Mouse (Mus musculus) left cerebral cortex, postnatal 10 days (tissue): ENCODE measurements around the gene Sec16a. TPM values are rescaled to one million over a fixed set of nuclear protein-coding genes. Genes with fewer than 3 reads are reported as not detected.
"Not testable (repeated sequence)": the region's sequence is repeated elsewhere in the genome, so short reads cannot be mapped to it uniquely, and the experiment has no call there.

Experiments
- DNase-seq, 2 experiments: peaks; one replicate each; pipeline ENCODE4 v3.0.0; 2021 to 2022; ENCODE audit warnings: low spot score in 2 of 2, mixed read lengths in 1 of 2; ENCODE audit errors: extremely low spot score in 1 of 2
- intact Hi-C: fragments of 180-260 bp; cut with DNase I; formaldehyde crosslinking; loops from one replicate; pipeline ENCODE4 v1.15.1; 2025
- total RNA-seq, 2 experiments: library from RNA; stranded (reverse); gene quantifications; 2 replicates each; pipeline ENCODE4 v1.2.3; 2021

Sec16a gene
- total RNA-seq, 2 experiments from 2014 or later = 43.6 to 46.3 TPM

GRCm38 (mm10) chr2:26408515-26409356 is 36.3 kb downstream of the Sec16a start, which contains the start of gene Inpp5e:
Gene Inpp5e (minus strand): TSS chr2:26409203.
- DNase-seq = peak; percentile 93 to 96
- intact Hi-C loops = no loop called here

GRCm38 (mm10) chr2:26403306-26403705 is 41.7 kb downstream of the Sec16a start:
- intact Hi-C loops = no loop called here
- DNase-seq = peak in 1 of 2 experiments; percentile 18

DNA sequence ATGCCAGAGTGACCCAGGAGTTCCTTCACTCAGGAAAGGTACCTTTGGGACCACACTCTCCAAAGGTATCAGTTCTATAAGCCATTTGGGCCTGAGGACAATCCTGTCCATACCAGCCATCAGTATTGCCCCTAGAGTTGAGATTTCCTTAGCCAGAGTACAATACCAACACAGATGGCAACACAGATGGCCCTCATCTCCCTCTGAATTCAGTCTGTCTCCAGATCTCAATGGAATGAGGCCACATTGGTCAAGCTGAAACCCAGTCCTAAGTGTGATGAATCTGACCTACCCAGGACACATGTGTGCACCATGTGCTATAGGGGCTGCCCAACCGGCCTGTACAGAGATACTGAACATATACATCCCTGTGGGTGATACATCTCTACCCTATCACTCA is 42.8 kb downstream of the Sec16a start:
- intact Hi-C loops = no loop called here
- DNase-seq = peak in 1 of 2 experiments; percentile 6

DNA sequence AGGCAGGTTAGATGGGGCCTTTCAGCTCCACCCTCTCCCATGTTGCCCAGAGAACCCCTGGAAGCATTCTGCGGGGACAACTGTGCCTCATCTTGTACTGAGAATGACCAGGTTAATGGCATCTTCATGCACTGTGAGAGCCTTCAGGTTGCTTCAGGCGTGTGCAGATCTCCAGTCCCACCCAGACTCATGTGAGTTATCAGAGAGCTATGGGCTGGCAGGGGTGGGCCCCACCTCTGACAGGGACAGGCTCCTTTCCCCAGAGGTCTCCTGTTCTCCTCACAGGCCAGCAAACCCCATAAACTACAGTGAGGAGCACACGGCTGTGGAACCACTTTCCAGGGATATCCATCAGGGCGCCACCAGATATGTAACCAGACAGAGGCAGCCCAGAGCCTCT is 44.0 kb downstream of the Sec16a start:
- no peak for DNase-seq
- intact Hi-C loops = no loop called here

DNA sequence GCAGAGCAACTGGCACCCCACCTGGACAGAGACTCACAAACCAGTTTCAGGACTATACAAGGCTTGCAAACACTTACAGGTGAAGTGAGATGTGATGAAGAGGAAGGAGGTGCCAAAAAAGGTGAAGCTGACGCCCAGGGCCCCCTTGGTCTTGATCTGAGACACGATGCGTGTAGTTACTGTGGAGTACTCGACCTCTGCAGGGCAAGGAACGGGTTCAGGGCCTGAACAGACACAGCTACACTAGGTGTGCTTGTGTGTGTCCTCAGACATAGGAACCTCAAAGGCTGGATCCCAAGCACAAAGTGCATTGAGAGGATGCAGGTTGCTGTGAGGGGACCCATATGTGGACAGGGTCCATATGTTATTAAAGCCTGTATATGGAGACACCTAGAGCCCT is 44.7 kb downstream of the Sec16a start:
- intact Hi-C loops = no loop called here
- DNase-seq = peak in 1 of 2 experiments; percentile 8

DNA sequence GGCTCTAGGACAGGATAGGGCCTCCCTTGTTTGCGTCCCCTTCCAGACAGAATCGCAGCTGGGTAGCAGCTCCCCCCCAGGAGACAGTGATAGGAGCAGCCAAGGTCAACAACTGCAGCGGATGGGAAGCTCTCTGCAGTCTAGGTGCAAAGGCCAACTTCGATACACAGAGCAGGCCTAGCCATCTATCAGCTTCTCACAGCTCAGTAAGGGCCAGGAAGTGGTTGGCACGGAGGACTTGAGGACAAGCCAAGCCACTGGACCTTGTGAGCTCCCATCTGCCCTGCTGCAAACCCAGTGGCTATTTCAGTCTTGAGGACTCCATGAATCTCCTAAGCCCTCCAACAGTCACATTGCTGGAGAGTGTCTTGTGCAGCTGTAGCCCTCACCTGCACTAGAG is 45.4 kb downstream of the Sec16a start:
- intact Hi-C loops = no loop called here
- DNase-seq = no peak

DNA sequence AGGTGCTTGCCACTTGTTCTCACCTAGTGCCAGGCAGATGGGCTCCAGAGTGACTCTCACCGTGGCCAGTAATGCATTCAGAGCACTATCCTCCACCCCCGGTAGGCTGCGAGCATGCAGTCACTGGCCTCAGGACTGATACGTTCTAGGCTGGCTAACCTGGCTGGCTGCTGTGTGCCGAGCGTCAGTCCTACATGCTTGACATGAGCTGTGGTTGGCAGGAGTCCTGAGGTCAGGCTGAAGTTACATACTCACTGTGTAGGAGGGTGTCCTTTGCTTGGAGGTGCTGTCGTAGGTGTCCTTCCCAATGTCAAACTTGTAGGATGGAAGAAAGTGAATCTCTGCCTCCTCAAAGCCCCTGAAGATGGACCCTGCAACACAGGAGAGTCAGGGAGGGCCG is 46.0 kb downstream of the Sec16a start:
- DNase-seq = no peak
- intact Hi-C loops = no loop called here

GRCm38 (mm10) chr2:26391617-26392016 is 53.4 kb downstream of the Sec16a start:
- intact Hi-C loops = no loop called here
- peak in 1 of 2 experiments; percentile 16 for DNase-seq

DNA sequence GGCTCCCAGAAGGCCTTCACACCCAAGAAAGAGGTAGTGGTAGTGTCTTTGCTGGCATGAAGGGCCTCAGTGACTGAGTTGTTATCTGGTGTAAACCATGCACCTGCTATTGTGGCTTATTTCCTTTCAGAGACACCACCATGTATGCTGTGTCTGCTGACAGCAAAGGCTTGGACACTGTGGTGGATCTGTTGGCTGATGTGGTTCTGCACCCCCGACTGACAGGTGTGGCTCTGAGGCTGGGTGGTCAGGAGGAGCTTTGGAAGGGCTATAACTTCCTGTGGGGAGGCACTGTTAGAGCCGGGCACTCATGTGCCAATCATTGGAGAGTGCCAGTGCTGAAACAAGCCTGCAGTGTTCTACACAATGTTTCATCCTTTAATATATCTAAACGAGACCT is 54.1 kb downstream of the Sec16a start:
- DNase-seq = no peak
- intact Hi-C loops = no loop called here

GRCm38 (mm10) chr2:26389154-26389690 is 55.8 kb downstream of the Sec16a start, which contains the start of the genes Entr1 and Pmpca:
Gene Entr1 (minus strand): TSS chr2:26389316.
Gene Pmpca (plus strand): TSS chr2:26389339.
- intact Hi-C loops = loop anchor here (10.0 kb wide), 1 partner anchor 234 kb away; no protein-coding TSS in a partner anchor
- DNase-seq = peak; percentile 73 to 92

DNA sequence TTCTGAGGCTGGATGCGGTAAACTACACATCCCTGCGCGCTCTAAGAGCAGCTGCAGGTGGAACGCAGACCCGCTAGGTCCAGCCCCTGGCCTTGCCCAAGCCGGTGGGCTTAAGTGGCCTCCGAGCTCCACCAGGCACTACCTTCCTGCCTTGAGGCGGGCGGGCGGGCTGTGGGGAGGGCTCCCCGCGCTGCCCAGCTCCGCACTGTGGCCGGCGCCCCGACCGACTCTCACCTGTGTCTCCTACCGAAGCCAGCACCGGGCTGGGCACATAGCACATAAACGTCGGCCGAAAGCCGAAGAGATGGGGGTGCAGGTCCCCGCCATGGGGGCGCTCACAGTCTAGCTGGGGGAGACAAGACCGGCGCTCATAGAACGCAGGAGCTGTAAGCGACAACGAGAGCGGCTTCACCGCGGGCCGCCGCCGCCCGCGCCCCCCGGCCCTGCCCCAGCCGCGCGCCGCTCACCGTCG is 56.3 kb downstream of the Sec16a start:
- intact Hi-C loops = loop anchor here (10.0 kb wide), 1 partner anchor 234 kb away; no protein-coding TSS in a partner anchor
- DNase-seq = no peak

DNA sequence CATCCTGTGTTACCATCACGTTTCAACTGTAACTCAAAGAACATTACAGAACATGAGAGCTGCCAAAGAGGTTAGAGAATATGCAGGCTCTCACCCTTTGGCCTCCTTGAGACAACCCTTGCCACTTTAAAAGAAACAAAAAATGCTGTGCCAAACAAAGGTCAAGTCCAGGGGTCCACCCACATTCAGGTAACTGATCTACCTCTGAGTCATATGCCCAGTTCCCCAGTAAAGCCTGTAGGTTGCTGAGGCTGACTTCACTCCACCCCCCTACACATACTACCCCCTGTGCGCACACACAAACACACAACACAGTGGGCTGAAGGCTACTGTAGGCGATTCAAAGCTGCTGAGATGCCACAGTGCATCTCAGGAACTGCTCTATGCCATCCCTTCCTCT is 57.3 kb downstream of the Sec16a start:
- intact Hi-C loops = loop anchor here (10.0 kb wide), 1 partner anchor 233 kb away; no protein-coding TSS in a partner anchor
- no peak for DNase-seq

DNA sequence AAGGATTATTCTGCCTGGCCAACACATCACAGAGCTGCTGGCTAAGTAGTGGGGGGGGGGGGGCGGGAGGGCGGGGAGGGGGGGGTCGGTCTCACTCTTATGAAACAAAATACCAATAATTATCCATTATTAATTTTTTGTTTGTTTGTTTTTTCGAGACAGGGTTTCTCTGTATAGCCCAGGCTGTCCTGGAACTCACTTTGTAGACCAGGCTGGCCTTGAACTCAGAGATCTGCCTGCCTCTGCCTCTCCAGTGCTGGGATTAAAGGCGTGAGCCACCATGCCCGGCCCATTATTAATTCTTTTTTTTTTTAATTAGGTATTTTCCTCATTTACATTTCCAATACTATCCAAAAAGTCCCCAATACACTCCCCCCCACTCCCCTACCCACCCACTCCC is 64.1 kb downstream of the Sec16a start:
- intact Hi-C loops = loop anchor here (10.0 kb wide), 1 partner anchor 226 kb away; no protein-coding TSS in a partner anchor
- not testable (repeated sequence) for DNase-seq

DNA sequence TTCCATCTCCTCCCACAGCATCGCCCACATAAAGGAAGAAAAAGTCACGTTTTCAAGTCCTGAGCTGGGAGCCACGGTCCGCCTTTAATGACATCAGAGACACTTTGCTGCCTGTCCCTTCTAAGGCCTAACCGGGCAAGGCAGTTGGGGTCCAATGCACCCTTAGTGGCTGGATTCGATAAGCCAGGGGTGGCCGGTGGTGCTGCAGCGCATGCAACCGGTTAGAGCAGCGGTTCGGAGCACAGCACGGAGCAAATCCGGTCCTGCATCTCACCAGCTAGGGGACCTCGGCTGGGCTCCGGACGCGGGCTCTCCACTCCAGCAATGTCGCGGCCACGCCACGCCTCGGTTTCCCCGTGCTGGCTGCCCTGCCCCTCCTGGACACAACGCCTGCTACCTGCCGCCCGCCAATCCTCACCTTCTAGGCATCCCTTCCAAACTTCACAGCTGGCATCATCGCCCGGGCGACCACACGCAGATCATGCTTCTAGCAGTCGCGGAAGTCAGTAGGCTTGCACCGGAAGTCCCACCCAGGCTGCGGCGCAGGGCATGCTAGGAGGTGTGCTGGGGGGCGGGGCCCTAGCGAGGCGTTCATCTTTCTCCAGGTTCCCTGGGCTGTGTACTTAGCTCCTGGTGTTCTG is 64.8 kb downstream of the Sec16a start, which contains the start of gene Snapc4:
TSS of gene Snapc4 (minus strand) at position 523 of the 641 bp plus-strand sequence.
- DNase-seq = peak; percentile 77 to 91
- intact Hi-C loops = loop anchor here (10.0 kb wide), 1 partner anchor 225 kb away; no protein-coding TSS in a partner anchor

DNA sequence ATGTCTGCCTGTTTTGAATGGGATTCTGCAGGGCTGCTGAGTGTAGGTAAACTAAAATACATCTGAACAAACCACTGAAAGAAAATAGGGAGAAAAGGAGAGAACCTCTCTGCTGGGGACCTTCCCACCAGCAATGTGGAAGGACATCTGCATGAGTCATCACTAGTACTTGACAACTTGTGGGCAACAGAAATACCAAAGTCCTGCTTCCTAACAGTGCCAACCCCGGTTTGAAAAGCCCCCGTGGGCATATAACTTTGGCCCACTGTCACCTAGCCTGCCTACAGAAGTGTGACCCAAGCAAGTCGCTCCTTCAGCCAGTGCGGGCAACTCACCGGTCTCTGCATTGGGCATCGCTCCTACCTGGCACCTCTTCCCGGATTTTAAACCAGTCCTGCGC is 72.6 kb downstream of the Sec16a start:
- no peak for DNase-seq
- intact Hi-C loops = loop anchor here (5.0 kb wide), 1 partner anchor 55 kb away; no protein-coding TSS in a partner anchor

- intact Hi-C loops = no loop called here
- no peak for DNase-seq
Observed at GRCm38 (mm10) chr2:26368572-26368971, 76.4 kb downstream of the Sec16a start.

- intact Hi-C loops = no loop called here
- DNase-seq = no peak
Observed at GRCm38 (mm10) chr2:26367911-26368310, 77.1 kb downstream of the Sec16a start.

- DNase-seq = peak in 1 of 2 experiments; percentile 87
- intact Hi-C loops = no loop called here
Observed at GRCm38 (mm10) chr2:26364738-26365465, 80.1 kb downstream of the Sec16a start.
